Mouse (Mus musculus) forebrain, embryonic 14.5 days (tissue): Measurements from ENCODE around the gene Grip1. TPM values are rescaled to one million over a fixed set of nuclear protein-coding genes. Genes with fewer than 3 reads are reported as not detected.

Experiments
- ATAC-seq: fragments of 200-750 bp; cut with Nextera tagmentation; 2 replicates; pipeline ENCODE4 v1.8.0; 2017; ENCODE audit warnings: mild to moderate bottlenecking, moderate library complexity
- DNase-seq: peaks from one replicate; pipeline ENCODE4 v3.0.0-alpha.2; 2015; ENCODE audit warnings: low spot score
- H3K27ac ChIP-seq: fragments of 300-500 bp; sonication (generic); 2 replicates; pipeline ENCODE4 v1.5.1; 2014; ENCODE audit warnings: low read depth, mild to moderate bottlenecking, control low read depth, low read length, moderate library complexity
- H3K27me3 ChIP-seq: fragments of 300-500 bp; sonication (generic); replicated peaks from 2 replicates; pipeline ENCODE4 v1.6.1; 2014; ENCODE audit warnings: low read length, control low read depth, mixed read lengths; ENCODE audit not compliant: control insufficient read depth, insufficient read depth
- H3K36me3 ChIP-seq: fragments of 300-500 bp; sonication (generic); 2 replicates; pipeline ENCODE4 v1.6.1; 2014; ENCODE audit warnings: low read length, control low read depth; ENCODE audit not compliant: control insufficient read depth, insufficient read depth
- H3K4me1 ChIP-seq: fragments of 300-500 bp; sonication (generic); 2 replicates; pipeline ENCODE4 v1.6.1; 2014; ENCODE audit warnings: antibody characterized with exemption, low read length, control low read depth; ENCODE audit not compliant: control insufficient read depth, insufficient read depth
- H3K4me2 ChIP-seq: fragments of 300-500 bp; sonication (generic); 2 replicates; pipeline ENCODE4 v1.6.1; 2014; ENCODE audit warnings: mild to moderate bottlenecking, control low read depth, low read length
- H3K4me3 ChIP-seq: fragments of 300-500 bp; sonication (generic); 2 replicates; pipeline ENCODE4 v1.5.1; 2014; ENCODE audit warnings: low read depth, low read length, control low read depth
- H3K9ac ChIP-seq: fragments of 300-500 bp; sonication (generic); 2 replicates; pipeline ENCODE4 v1.6.1; 2014; ENCODE audit warnings: mild to moderate bottlenecking, low read length, control low read depth, moderate library complexity
- H3K9me3 ChIP-seq: fragments of 300-500 bp; sonication (generic); replicated peaks from 2 replicates; pipeline ENCODE4 v1.6.1; 2016; ENCODE audit warnings: low read length, control low read depth, mixed read lengths; ENCODE audit not compliant: control insufficient read depth
- WGBS: fragments of 180-500 bp; shearing (Covaris S2); extraction: QIAGEN DNeasy Blood & Tissue Kit; methylation state at CpG from one replicate; pipeline ENCODE4 v1.1.7; 2014; 5-methylcytosine and 5-hydroxymethylcytosine counted together
- polyA plus RNA-seq: library from polyadenylated mRNA; unstranded; fragments of >200 nt; fragmentation: Nextera tagmentation; extraction: Ambion mirVana; gene quantifications from 2 replicates; pipeline ENCODE4 v1.2.1, GENCODE M21; 2014

The Grip1 gene
- polyA plus RNA-seq, 1 experiment from 2014 or later = 15.0 TPM

- Histone ChIP-seq H3K4me3 (no peak overlapping the region), H3K4me2 (no peak overlapping the region), H3K27me3 (no peaks in the 10 kb centered on the region), H3K4me1 (peaks cover 8% of the 10 kb centered on the region), H3K27ac (no peak overlapping the region), H3K9me3 (no peaks in the 10 kb centered on the region), H3K36me3 (no peaks in the 10 kb centered on the region), H3K9ac (no peak overlapping the region)
- DNase-seq (no peak), ATAC-seq (no peak)
- WGBS = 78% methylated on average over 9 of the region's 9 CpGs
Measured at GRCm38 (mm10) chr10:119610279-119610895, 156.8 kb downstream of the Grip1 start.

- DNase-seq (no peak), ATAC-seq (no peak)
- H3K4me3 ChIP-seq = no peak overlapping the region
- peaks cover 10% of the 10 kb centered on the region for H3K4me1 ChIP-seq
- H3K4me2 ChIP-seq = no peak overlapping the region
- no peaks in the 10 kb centered on the region for H3K27me3 ChIP-seq
- H3K36me3 ChIP-seq = no peaks in the 10 kb centered on the region
- no peaks in the 10 kb centered on the region for H3K9me3 ChIP-seq
- WGBS = 94% methylated on average over 5 of the region's 5 CpGs
- H3K27ac ChIP-seq = no peak overlapping the region
- no peak overlapping the region for H3K9ac ChIP-seq
Measured at GRCm38 (mm10) chr10:119612034-119612433, 158.4 kb downstream of the Grip1 start.

DNA sequence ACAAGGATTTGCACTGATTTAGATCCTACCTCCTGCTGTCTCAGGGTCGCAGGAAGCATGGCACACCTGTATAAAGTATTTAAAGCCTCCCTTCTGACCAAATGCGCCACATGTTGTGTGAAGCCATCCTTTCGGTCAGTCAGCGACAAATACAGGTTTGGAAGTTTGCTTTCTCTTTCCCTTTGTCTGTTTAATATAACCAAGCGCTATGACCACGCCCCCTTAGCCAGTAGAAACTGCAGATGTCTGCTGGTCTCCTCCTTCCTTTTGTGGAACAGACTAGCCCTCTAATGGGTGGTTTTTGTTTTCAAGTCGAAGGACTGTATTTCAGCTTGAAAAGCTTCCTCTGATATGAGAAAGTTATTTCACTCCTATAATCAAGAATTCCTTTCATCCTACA, 161.1 kb downstream of the Grip1 start:
- H3K36me3 ChIP-seq = no peaks in the 10 kb centered on the region
- DNase-seq (peak; percentile 28), ATAC-seq (0 out of 2 replicates have a peak, but pooled peaks have one; percentile 30)
- no peak overlapping the region for H3K4me3 ChIP-seq
- no peak overlapping the region for H3K9ac ChIP-seq
- 34% methylated on average over 7 of the region's 7 CpGs for WGBS
- H3K4me2 ChIP-seq = no peak overlapping the region
- no peaks in the 10 kb centered on the region for H3K9me3 ChIP-seq
- peaks cover 10% of the 10 kb centered on the region for H3K4me1 ChIP-seq
- H3K27ac ChIP-seq = no peak overlapping the region
- no peaks in the 10 kb centered on the region for H3K27me3 ChIP-seq

DNA sequence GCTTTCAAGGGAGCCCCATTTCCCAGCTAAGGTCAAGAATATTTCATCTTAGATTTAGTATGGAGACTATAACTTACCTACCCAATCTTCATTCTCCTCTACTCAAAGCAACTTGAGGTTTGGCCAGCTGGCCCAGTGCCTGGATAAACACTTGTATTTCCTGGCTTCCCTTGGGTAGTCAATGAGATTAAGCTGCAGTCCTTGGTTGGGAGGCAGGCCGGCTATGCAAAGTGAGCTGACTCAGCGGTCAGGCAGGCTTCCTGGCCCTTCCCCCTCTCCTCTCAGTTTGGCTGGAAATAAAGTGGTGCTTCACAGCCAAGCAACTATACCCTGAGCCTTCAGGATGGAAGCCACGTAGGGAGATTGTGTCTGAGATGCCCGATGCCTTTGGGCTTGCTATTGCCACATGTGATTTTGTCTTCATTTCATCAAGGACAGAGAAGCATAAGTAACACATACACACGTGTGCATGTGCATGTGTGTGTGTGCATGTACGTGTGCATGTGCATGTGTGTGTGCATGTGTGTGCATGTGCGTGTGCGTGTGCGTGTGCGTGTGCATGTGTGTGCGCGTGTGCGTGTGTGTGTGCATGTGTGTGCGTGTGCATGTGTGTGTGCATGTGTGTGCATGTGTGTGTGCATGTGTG, 161.7 kb downstream of the Grip1 start:
- DNase-seq (peak; percentile 85), ATAC-seq (peak; percentile 80)
- Histone ChIP-seq H3K27me3 (no peaks in the 10 kb centered on the region), H3K9ac (no peak overlapping the region), H3K4me1 (peaks cover 10% of the 10 kb centered on the region), H3K36me3 (no peaks in the 10 kb centered on the region), H3K4me3 (no peak overlapping the region), H3K27ac (no peak overlapping the region), H3K9me3 (no peaks in the 10 kb centered on the region), H3K4me2 (no peak overlapping the region)
- WGBS = 70% methylated on average over 14 of the region's 14 CpGs

GRCm38 (mm10) chr10:119616078-119616477, 162.4 kb downstream of the Grip1 start:
- Histone ChIP-seq H3K9me3 (no peaks in the 10 kb centered on the region), H3K9ac (no peak overlapping the region), H3K27me3 (no peaks in the 10 kb centered on the region), H3K4me3 (no peak overlapping the region), H3K4me1 (peaks cover 10% of the 10 kb centered on the region), H3K36me3 (no peaks in the 10 kb centered on the region), H3K27ac (no peak overlapping the region), H3K4me2 (no peak overlapping the region)
- DNase-seq = no peak
- ATAC-seq = no peak
- WGBS = 81% methylated on average over 3 of the region's 3 CpGs

DNA sequence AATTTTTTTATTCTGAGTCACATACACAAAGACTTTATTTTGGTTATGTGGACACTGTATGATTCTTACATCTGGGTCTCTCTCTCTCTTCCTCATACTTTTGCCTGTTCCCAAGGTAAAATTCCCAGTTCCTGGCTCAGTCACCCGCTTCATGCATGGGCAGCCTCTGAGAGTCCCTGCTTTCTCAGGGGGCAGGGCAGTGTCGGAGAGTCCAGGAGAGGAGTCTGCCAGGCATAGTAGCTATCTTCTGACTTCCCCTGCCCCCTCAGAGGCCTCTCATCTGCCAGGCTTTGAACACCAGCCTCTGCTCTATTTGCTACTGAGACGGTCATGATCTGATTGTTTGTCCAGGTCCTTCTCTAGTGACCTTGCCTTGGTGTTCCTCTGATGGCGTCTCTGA, 175.0 kb downstream of the Grip1 start:
- Histone ChIP-seq H3K27me3 (no peaks in the 10 kb centered on the region), H3K9me3 (no peaks in the 10 kb centered on the region), H3K36me3 (no peaks in the 10 kb centered on the region), H3K27ac (no peak overlapping the region), H3K4me3 (no peak overlapping the region), H3K9ac (no peak overlapping the region), H3K4me2 (no peak overlapping the region), H3K4me1 (0 out of 2 replicates have a peak, but pooled peaks cover 2% of the 10 kb centered on the region)
- WGBS = 88% methylated on average over 4 of the region's 4 CpGs
- DNase-seq (no peak), ATAC-seq (no peak)

DNA sequence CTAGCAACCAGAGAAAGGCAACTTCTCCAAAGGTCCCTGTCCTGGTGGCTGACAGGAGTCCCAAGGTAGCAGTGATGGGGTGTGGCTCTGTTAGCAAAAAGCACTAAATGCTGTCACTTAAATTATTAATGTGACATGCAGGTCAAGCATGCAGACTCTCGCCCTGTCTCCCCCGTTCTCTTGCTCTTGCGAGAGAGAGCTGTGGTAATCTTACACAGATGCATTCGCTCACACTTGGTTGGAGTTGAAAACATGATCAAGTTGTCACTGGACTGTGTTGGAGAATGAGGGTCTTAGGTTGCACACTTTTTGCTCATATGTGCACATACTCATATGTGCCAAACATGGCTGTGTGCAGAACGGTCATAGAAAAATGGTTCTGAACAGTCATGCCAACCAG, 176.8 kb downstream of the Grip1 start:
- Histone ChIP-seq H3K4me2 (no peak overlapping the region), H3K36me3 (no peaks in the 10 kb centered on the region), H3K4me1 (0 out of 2 replicates have a peak, but pooled peaks cover 2% of the 10 kb centered on the region), H3K27me3 (no peaks in the 10 kb centered on the region), H3K4me3 (no peak overlapping the region), H3K9ac (no peak overlapping the region), H3K27ac (no peak overlapping the region), H3K9me3 (no peaks in the 10 kb centered on the region)
- ATAC-seq (no peak), DNase-seq (no peak)
- WGBS = 90% methylated on average over 5 of the region's 5 CpGs

DNA sequence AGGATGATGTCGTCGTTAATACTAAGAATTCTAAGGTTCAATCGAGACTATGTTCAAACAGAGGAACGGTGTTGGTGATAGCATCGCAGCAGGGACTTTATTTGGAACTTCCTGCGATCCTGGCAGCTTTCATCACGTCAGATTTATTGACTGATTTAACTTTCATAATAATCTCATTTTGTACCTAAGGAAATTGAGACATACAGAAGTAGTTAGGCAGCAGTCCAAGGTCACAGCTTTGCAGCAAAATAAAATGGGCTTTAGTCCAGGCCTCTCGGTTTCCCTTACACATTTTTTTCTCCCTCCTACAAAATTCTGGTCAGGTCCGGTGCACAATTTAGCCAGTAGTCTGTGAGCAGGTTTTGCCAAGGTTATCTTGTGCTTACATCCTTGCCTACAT, 178.3 kb downstream of the Grip1 start:
- Histone ChIP-seq H3K36me3 (no peaks in the 10 kb centered on the region), H3K27ac (no peak overlapping the region), H3K4me3 (no peak overlapping the region), H3K4me1 (0 out of 2 replicates have a peak, but pooled peaks cover 2% of the 10 kb centered on the region), H3K9ac (no peak overlapping the region), H3K4me2 (no peak overlapping the region), H3K27me3 (no peaks in the 10 kb centered on the region), H3K9me3 (no peaks in the 10 kb centered on the region)
- WGBS = 69% methylated on average over 9 of the region's 9 CpGs
- ATAC-seq = no peak
- DNase-seq = no peak

- ATAC-seq = no peak
- WGBS = 75% methylated on average over 6 of the region's 6 CpGs
- Histone ChIP-seq H3K27me3 (no peaks in the 10 kb centered on the region), H3K9ac (no peak overlapping the region), H3K27ac (no peak overlapping the region), H3K4me3 (no peak overlapping the region), H3K4me1 (0 out of 2 replicates have a peak, but pooled peaks cover 2% of the 10 kb centered on the region), H3K36me3 (no peaks in the 10 kb centered on the region), H3K9me3 (no peaks in the 10 kb centered on the region), H3K4me2 (no peak overlapping the region)
- no peak for DNase-seq
Measured at GRCm38 (mm10) chr10:119634544-119634943, 180.9 kb downstream of the Grip1 start.
